Mouse (Mus musculus) embryonic facial prominence, embryonic 14.5 days (tissue): ENCODE measurements around the gene D8Ertd738e. TPM values are rescaled to one million over a fixed set of nuclear protein-coding genes. Genes with fewer than 3 reads are reported as not detected.

Experiments used
- ATAC-seq: fragments of 200-750 bp; cut with Nextera tagmentation; 2 replicates; pipeline ENCODE4 v1.8.0; 2017; ENCODE audit warnings: low read depth, moderate number of reproducible peaks, moderate TSS enrichment
- DNase-seq: peaks from one replicate; pipeline ENCODE4 v3.0.0-alpha.2; 2015; ENCODE audit warnings: low spot score
- H3K27ac ChIP-seq: fragments of 300-500 bp; sonication (generic); replicated peaks from 2 replicates; pipeline ENCODE4 v1.5.1; 2014; ENCODE audit warnings: low read depth, mild to moderate bottlenecking, low read length, moderate library complexity
- H3K27me3 ChIP-seq: fragments of 300-500 bp; sonication (generic); replicated peaks from 2 replicates; pipeline ENCODE4 v1.6.1; 2014; ENCODE audit warnings: low read length; ENCODE audit not compliant: control insufficient read depth, insufficient read depth
- H3K36me3 ChIP-seq: fragments of 300-500 bp; sonication (generic); 2 replicates; pipeline ENCODE4 v1.6.1; 2014; ENCODE audit warnings: low read length, mixed read lengths; ENCODE audit not compliant: control insufficient read depth, insufficient read depth
- H3K4me1 ChIP-seq: fragments of 300-500 bp; sonication (generic); 2 replicates; pipeline ENCODE4 v1.6.1; 2014; ENCODE audit warnings: antibody characterized with exemption, low read length; ENCODE audit not compliant: control insufficient read depth, insufficient read depth
- H3K4me2 ChIP-seq: fragments of 300-500 bp; sonication (generic); 2 replicates; pipeline ENCODE4 v1.6.1; 2014; ENCODE audit warnings: low read depth, mild to moderate bottlenecking, low read length, moderate library complexity, mixed read lengths
- H3K4me3 ChIP-seq: fragments of 300-500 bp; sonication (generic); 2 replicates; pipeline ENCODE4 v1.5.1; 2014; ENCODE audit warnings: low read depth, mild to moderate bottlenecking, low read length
- H3K9ac ChIP-seq: fragments of 300-500 bp; sonication (generic); 2 replicates; pipeline ENCODE4 v1.6.1; 2014; ENCODE audit warnings: low read depth, mild to moderate bottlenecking, low read length, moderate library complexity, mixed read lengths
- H3K9me3 ChIP-seq: fragments of 300-500 bp; sonication (generic); 2 replicates; pipeline ENCODE4 v1.6.1; 2016; ENCODE audit warnings: low read length; ENCODE audit not compliant: control insufficient read depth
- WGBS: fragments of 180-500 bp; shearing (Covaris S2); extraction: QIAGEN DNeasy Blood & Tissue Kit; methylation state at CpG from one replicate; pipeline ENCODE4 v1.1.7; 2014; 5-methylcytosine and 5-hydroxymethylcytosine counted together
- polyA plus RNA-seq: library from polyadenylated mRNA; unstranded; fragments of >200 nt; fragmentation: Nextera tagmentation; extraction: Ambion mirVana; gene quantifications from 2 replicates; pipeline ENCODE4 v1.2.1, GENCODE M21; 2014

Gene D8Ertd738e
- polyA plus RNA-seq, 1 experiment from 2014 or later = 387 TPM

GRCm38 (mm10) chr8:84223322-84224029, 26.0 kb downstream of the D8Ertd738e start:
- Histone ChIP-seq H3K9me3 (no peaks in the 10 kb centered on the region), H3K4me2 (no peak overlapping the region), H3K4me3 (no peak overlapping the region), H3K27me3 (no peaks in the 10 kb centered on the region), H3K27ac (no peak overlapping the region), H3K4me1 (no peaks in the 10 kb centered on the region), H3K36me3 (peaks cover 92% of the 10 kb centered on the region), H3K9ac (no peak overlapping the region)
- no peak for DNase-seq
- WGBS = 80% methylated on average over 18 of the region's 21 CpGs
- no peak for ATAC-seq

DNA sequence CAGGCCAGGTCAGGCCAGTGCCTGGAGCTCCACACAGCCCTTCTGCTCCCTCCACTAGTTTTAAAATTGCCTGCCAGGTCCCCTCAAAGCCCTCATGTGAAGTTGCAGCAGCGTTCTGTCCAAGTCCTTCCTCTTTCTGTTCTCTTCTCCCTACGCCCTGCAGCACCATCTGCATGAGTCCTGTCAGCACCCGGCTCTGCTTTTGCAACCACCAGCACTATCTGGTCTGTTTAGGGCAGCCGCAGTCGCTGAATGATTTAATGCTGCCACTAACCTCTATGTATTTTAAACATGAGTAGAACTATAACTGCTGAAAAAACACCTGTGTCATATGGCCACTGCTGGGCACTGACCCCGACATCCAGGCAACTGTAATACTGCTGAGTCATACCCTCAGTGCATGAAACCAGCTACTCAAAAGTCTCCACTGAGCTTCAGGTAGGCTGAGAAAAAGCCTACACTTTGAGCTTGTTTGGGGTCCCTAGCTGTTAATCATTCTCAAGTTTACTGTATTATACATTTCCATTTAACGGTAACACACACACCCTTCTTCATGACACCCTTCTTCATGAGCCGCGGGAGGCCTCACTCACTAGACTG, 26.9 kb downstream of the D8Ertd738e start:
- no peaks in the 10 kb centered on the region for H3K4me1 ChIP-seq
- no peak overlapping the region for H3K4me3 ChIP-seq
- H3K27me3 ChIP-seq = no peaks in the 10 kb centered on the region
- H3K27ac ChIP-seq = no peak overlapping the region
- 92% methylated on average over 9 of the region's 9 CpGs for WGBS
- H3K4me2 ChIP-seq = no peak overlapping the region
- H3K9ac ChIP-seq = no peak overlapping the region
- peaks cover 92% of the 10 kb centered on the region for H3K36me3 ChIP-seq
- ATAC-seq = no peak
- H3K9me3 ChIP-seq = no peaks in the 10 kb centered on the region
- DNase-seq = no peak

- DNase-seq (no peak), ATAC-seq (no peak)
- Histone ChIP-seq H3K4me1 (no peaks in the 10 kb centered on the region), H3K36me3 (peaks cover 92% of the 10 kb centered on the region), H3K27me3 (no peaks in the 10 kb centered on the region), H3K9ac (no peak overlapping the region), H3K4me3 (no peak overlapping the region), H3K9me3 (no peaks in the 10 kb centered on the region), H3K4me2 (no peak overlapping the region), H3K27ac (no peak overlapping the region)
- 78% methylated on average over 7 of the region's 7 CpGs for WGBS
Observed at GRCm38 (mm10) chr8:84220105-84220504, 29.4 kb downstream of the D8Ertd738e start.

DNA sequence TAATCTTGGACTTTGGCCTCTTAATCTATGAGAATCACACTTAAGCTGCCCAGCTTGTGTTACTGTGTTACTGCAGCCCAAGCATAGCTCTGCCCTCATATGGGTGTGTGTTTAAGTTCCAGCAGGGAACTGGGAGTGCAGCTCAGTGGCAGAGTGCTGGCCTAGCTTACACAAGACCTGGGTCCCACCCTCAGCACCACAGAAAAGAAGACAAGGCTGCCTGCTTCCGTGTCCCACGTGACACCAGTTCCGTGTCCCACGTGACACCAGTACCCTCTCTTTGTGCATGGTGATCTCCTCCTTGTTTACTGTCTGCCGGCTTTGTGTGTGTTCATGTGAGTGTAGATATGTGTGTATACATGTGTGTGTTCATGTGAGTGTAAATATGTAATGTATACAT, 31.4 kb downstream of the D8Ertd738e start:
- WGBS = 90% methylated on average over 5 of the region's 5 CpGs
- no peak overlapping the region for H3K4me3 ChIP-seq
- ATAC-seq (no peak), DNase-seq (no peak)
- H3K4me1 ChIP-seq = no peaks in the 10 kb centered on the region
- H3K4me2 ChIP-seq = no peak overlapping the region
- H3K9me3 ChIP-seq = no peaks in the 10 kb centered on the region
- peaks cover 91% of the 10 kb centered on the region for H3K36me3 ChIP-seq
- H3K27ac ChIP-seq = no peak overlapping the region
- H3K27me3 ChIP-seq = no peaks in the 10 kb centered on the region
- no peak overlapping the region for H3K9ac ChIP-seq

DNA sequence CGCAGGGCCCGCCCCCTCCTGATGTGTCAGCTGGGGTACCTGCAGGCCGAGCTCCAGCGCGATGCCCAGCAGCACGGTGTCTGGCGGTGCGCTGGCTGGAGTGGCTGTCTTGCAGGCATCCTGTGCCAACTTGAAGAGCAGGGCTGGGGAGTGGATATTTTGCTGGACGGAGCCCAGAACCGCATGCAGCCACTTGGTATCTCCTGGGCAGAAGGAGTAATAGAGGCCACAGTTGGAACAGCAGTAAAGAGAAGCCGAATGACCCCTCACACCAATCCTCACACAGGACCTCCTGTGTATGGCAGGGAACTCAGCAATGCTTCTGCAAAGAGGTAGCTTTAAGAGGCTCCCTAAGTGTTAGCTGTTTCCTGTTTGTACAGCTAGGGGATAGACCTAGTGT, 32.3 kb downstream of the D8Ertd738e start:
- no peak for DNase-seq
- no peak overlapping the region for H3K9ac ChIP-seq
- peaks cover 91% of the 10 kb centered on the region for H3K36me3 ChIP-seq
- 93% methylated on average over 11 of the region's 11 CpGs for WGBS
- no peak overlapping the region for H3K27ac ChIP-seq
- no peak overlapping the region for H3K4me2 ChIP-seq
- no peaks in the 10 kb centered on the region for H3K27me3 ChIP-seq
- H3K4me1 ChIP-seq = no peaks in the 10 kb centered on the region
- ATAC-seq = no peak
- no peaks in the 10 kb centered on the region for H3K9me3 ChIP-seq
- H3K4me3 ChIP-seq = no peak overlapping the region

GRCm38 (mm10) chr8:84213277-84213676, 36.2 kb downstream of the D8Ertd738e start:
- Histone ChIP-seq H3K27ac (no peak overlapping the region), H3K9ac (no peak overlapping the region), H3K4me1 (no peaks in the 10 kb centered on the region), H3K4me3 (no peak overlapping the region), H3K9me3 (no peaks in the 10 kb centered on the region), H3K36me3 (peaks cover 96% of the 10 kb centered on the region), H3K4me2 (no peak overlapping the region), H3K27me3 (no peaks in the 10 kb centered on the region)
- no peak for DNase-seq
- no peak for ATAC-seq
- WGBS = 83% methylated on average over 4 of the region's 4 CpGs

DNA sequence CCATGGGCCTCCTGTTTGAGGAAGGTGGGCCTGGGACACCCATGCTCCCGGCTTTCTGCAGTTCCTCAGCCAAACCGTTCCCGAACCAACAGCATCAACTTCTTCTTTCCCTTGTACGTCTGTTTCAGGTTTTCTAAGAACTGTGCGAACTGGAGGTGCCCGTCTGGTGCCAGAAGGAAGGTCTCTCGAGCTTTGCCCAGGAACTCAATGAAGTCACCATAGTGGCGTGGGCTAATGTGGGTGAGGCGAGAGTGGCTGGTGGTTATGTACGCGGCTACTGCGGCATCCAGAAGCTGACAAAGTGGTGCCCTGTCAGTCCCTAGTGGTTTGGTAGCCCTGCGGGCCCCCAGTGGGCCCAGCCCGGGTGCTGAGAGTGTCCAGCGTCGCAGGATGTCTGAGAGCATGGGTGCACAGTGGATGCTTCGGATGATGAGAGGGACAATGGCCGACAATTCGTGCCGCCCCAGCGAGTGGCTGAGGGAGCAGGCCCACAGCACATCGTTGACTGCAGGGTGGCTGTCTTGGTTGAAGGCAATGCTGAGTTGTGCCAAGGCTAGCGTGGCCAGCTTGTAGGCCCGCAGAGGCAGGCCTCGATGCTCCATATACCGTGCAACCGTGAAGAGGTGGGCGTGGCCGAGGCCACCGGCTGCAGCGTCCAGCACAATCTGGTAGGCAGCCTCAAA, 37.5 kb downstream of the D8Ertd738e start:
- Histone ChIP-seq H3K27ac (no peak overlapping the region), H3K4me3 (no peak overlapping the region), H3K4me1 (peaks cover 8% of the 10 kb centered on the region; the same call in 1 of the 2 replicates), H3K27me3 (no peaks in the 10 kb centered on the region), H3K9ac (no peak overlapping the region), H3K36me3 (peaks cover 90% of the 10 kb centered on the region), H3K9me3 (no peaks in the 10 kb centered on the region), H3K4me2 (no peak overlapping the region)
- 92% methylated on average over 28 of the region's 31 CpGs for WGBS
- ATAC-seq (no peak), DNase-seq (no peak)

GRCm38 (mm10) chr8:84211202-84211601, 38.3 kb downstream of the D8Ertd738e start:
- no peak for DNase-seq
- H3K4me3 ChIP-seq = no peak overlapping the region
- no peak overlapping the region for H3K9ac ChIP-seq
- no peaks in the 10 kb centered on the region for H3K27me3 ChIP-seq
- H3K27ac ChIP-seq = no peak overlapping the region
- no peak overlapping the region for H3K4me2 ChIP-seq
- peaks cover 87% of the 10 kb centered on the region for H3K36me3 ChIP-seq
- 90% methylated on average over 3 of the region's 3 CpGs for WGBS
- peaks cover 8% of the 10 kb centered on the region; the same call in 1 of the 2 replicates for H3K4me1 ChIP-seq
- no peaks in the 10 kb centered on the region for H3K9me3 ChIP-seq
- ATAC-seq = no peak
